Mouse (Mus musculus) G1E (cell line): ENCODE results near the gene Acbd6. TPM values are rescaled to one million over a fixed set of nuclear protein-coding genes. Genes with fewer than 3 reads are reported as not detected.

ENCODE experiments used
- ATAC-seq: 2 replicates; pipeline ENCODE4 v1.8.0; 2016; ENCODE audit warnings: mild to moderate bottlenecking; ENCODE audit not compliant: insufficient number of reproducible peaks, poor library complexity, low FRiP score, severe bottlenecking; ENCODE audit errors: extremely low read depth
- DNase-seq: peaks from one replicate; pipeline ENCODE4 v3.0.0; 2012; ENCODE audit warnings: low spot score
- H3K27me3 ChIP-seq: 2 replicates; pipeline ENCODE4 v1.6.1; 2012; ENCODE audit warnings: mild to moderate bottlenecking, low read length, inconsistent platforms; ENCODE audit not compliant: insufficient read depth
- H3K36me3 ChIP-seq: replicated peaks from 2 replicates; pipeline ENCODE3; 2012; ENCODE audit warnings: mild to moderate bottlenecking, inconsistent platforms
- H3K4me1 ChIP-seq: 2 replicates; pipeline ENCODE4 v1.6.1; 2012; ENCODE audit warnings: low read depth, low read length, inconsistent platforms, mixed read lengths; ENCODE audit not compliant: insufficient read depth
- H3K4me3 ChIP-seq: 2 replicates; pipeline ENCODE4 v1.5.1; 2012; ENCODE audit warnings: low read depth, mild to moderate bottlenecking, inconsistent platforms, low read length, moderate library complexity, mixed read lengths
- H3K9me3 ChIP-seq: replicated peaks from 2 replicates; pipeline ENCODE4 v1.6.1; 2012; ENCODE audit warnings: inconsistent platforms
- CTCF ChIP-seq: IDR thresholded peaks from 2 replicates; pipeline ENCODE4 v1.5.1; 2012; ENCODE audit warnings: low read depth, low read length, inconsistent platforms, mixed read lengths
- GATA1 ChIP-seq: IDR thresholded peaks from 2 replicates; pipeline ENCODE4 v1.6.1; 2012; ENCODE audit warnings: borderline replicate concordance, low read length, inconsistent platforms, mixed read lengths
- GATA2 ChIP-seq: IDR thresholded peaks from 2 replicates; pipeline ENCODE4 v1.6.1; 2012; ENCODE audit warnings: low read depth, low read length, inconsistent platforms, borderline replicate concordance
- POLR2AphosphoS5 ChIP-seq: IDR thresholded peaks from 2 replicates; pipeline ENCODE4 v1.6.1; 2012; ENCODE audit warnings: low read depth, low read length, inconsistent platforms; ENCODE audit not compliant: insufficient replicate concordance
- TAL1 ChIP-seq: conservative IDR thresholded peaks from 2 replicates; pipeline ENCODE4 v1.6.1; 2012; ENCODE audit warnings: low read depth, low read length, inconsistent platforms, mixed read lengths
- polyA plus RNA-seq: library from polyadenylated mRNA; stranded (reverse); fragments of >175 nt; gene quantifications from 2 replicates; pipeline ENCODE4 v1.2.3, GENCODE M21; 2012
- total RNA-seq, 2 experiments: library from RNA; stranded (forward) in 1 of 2; stranded (reverse) in 1 of 2; fragments of 200-1000 nt in 1 of 2; fragments of >200 nt in 1 of 2; fragmentation: Nextera tagmentation in 1 of 2; gene quantifications; 2 replicates each; pipeline ENCODE4 v1.2.3; 2014 to 2017

Acbd6 gene
- total and polyA plus RNA-seq, 3 experiments = 47.0 to 445 (median 86.7) TPM

GRCm38 (mm10) chr1:155530561-155531457, 27.1 kb upstream of the Acbd6 start:
- peaks cover 38% of the 10 kb centered on the region for H3K27me3 ChIP-seq
- TF ChIP-seq CTCF (no peak), GATA1 (no peak)
- no peak for DNase-seq
- no peaks in the 10 kb centered on the region for H3K9me3 ChIP-seq
- no peak for ATAC-seq
- H3K4me3 ChIP-seq = no peak overlapping the region
- peaks cover 24% of the 10 kb centered on the region for H3K4me1 ChIP-seq
- no peaks in the 10 kb centered on the region for H3K36me3 ChIP-seq

DNA sequence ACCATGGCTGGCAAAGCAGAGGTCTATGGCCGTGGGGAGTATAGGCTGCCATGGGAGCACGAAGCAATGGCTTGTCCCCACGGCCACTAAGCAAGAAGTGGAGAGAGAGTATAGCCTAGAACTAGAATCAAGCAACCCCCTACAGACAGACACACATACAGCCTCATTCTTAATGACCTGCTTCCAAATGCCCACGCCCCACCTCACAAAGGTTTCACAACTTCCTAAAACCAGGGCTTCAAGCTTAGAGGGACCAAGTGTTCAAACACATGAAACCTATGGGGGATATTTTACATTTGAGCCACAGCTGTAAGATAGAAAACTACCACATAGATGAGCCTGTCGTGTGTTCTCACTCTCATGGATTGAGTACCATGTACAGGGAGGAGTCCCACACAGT, 25.5 kb upstream of the Acbd6 start:
- DNase-seq (no peak), ATAC-seq (no peak)
- H3K9me3 ChIP-seq = no peaks in the 10 kb centered on the region
- H3K36me3 ChIP-seq = no peaks in the 10 kb centered on the region
- H3K27me3 ChIP-seq = peaks cover 26% of the 10 kb centered on the region
- H3K4me3 ChIP-seq = no peak overlapping the region
- TF ChIP-seq GATA2 (no peak), POLR2AphosphoS5 (no peak), GATA1 (no peak), CTCF (no peak), TAL1 (no peak)
- peaks cover 23% of the 10 kb centered on the region for H3K4me1 ChIP-seq

GRCm38 (mm10) chr1:155532833-155533688, 24.9 kb upstream of the Acbd6 start:
- ATAC-seq (no peak), DNase-seq (no peak)
- H3K4me3 ChIP-seq = no peak overlapping the region

DNA sequence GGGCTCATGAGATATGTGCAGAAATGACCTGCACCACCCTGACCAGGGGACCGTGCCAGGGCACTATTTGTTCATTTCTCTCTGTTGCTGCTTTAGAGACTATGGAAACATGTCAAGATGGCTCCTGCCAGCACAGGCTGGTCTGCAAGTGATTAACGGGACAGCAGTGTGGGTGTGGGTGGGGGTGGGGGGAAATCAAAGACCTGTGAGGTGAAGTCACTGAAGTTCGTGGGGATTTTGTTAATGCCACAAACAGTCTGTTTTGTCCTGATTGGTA, 24.3 kb upstream of the Acbd6 start:
- DNase-seq = no peak
- no peak for ATAC-seq
- Histone ChIP-seq H3K36me3 (no peaks in the 10 kb centered on the region), H3K4me1 (peaks cover 16% of the 10 kb centered on the region), H3K9me3 (no peaks in the 10 kb centered on the region), H3K27me3 (peaks cover 22% of the 10 kb centered on the region), H3K4me3 (no peak overlapping the region)
- no peak for TF ChIP-seq POLR2AphosphoS5
- no peak for TF ChIP-seq GATA1
- no peak for TF ChIP-seq CTCF
- TF ChIP-seq GATA2 = no peak
- TF ChIP-seq TAL1 = no peak

More at GRCm38 (mm10) chr1:155532833-155533688, 24.9 kb upstream of the Acbd6 start:
- no peaks in the 10 kb centered on the region for H3K9me3 ChIP-seq
- H3K36me3 ChIP-seq = no peaks in the 10 kb centered on the region
- peaks cover 17% of the 10 kb centered on the region for H3K4me1 ChIP-seq
- TF ChIP-seq POLR2AphosphoS5 = no peak
- no peak for TF ChIP-seq GATA1
- TF ChIP-seq TAL1 = no peak
- no peak for TF ChIP-seq GATA2
- no peak for TF ChIP-seq CTCF
- H3K27me3 ChIP-seq = peaks cover 23% of the 10 kb centered on the region

- DNase-seq = no peak
- TF ChIP-seq GATA1 (no peak), CTCF (peak; percentile 73), TAL1 (no peak)
- Histone ChIP-seq H3K4me1 (peaks cover 7% of the 10 kb centered on the region), H3K4me3 (no peak overlapping the region), H3K9me3 (no peaks in the 10 kb centered on the region), H3K27me3 (peaks cover 7% of the 10 kb centered on the region; the same call in 1 of the 2 replicates), H3K36me3 (no peaks in the 10 kb centered on the region)
- no peak; the same call in 1 of the 2 replicates for ATAC-seq
Observed at GRCm38 (mm10) chr1:155537005-155537642, 20.8 kb upstream of the Acbd6 start.

GRCm38 (mm10) chr1:155538006-155538405, 19.9 kb upstream of the Acbd6 start:
- Histone ChIP-seq H3K36me3 (no peaks in the 10 kb centered on the region), H3K9me3 (no peaks in the 10 kb centered on the region), H3K27me3 (peaks cover 7% of the 10 kb centered on the region; the same call in 1 of the 2 replicates), H3K4me3 (no peak overlapping the region), H3K4me1 (peaks cover 3% of the 10 kb centered on the region; the same call in 1 of the 2 replicates)
- TF ChIP-seq GATA2 (no peak), GATA1 (no peak), CTCF (no peak), POLR2AphosphoS5 (no peak), TAL1 (no peak)
- ATAC-seq = no peak
- no peak for DNase-seq
